Mouse (Mus musculus) gastrocnemius, postnatal 25 days (tissue): Measurements from ENCODE around the gene Cbfa2t2. TPM values are rescaled to one million over a fixed set of nuclear protein-coding genes. Genes with fewer than 3 reads are reported as not detected.

Experiments used
- DNase-seq: peaks from one replicate; pipeline ENCODE4 v3.0.0; 2022
- total RNA-seq, 2 experiments: library from RNA; stranded (reverse); gene quantifications; 1 replicate in 1 of 2; 2 replicates in 1 of 2; pipeline ENCODE4 v1.2.3; 2021

The Cbfa2t2 gene
- total RNA-seq, 2 experiments from 2014 or later: 9.9 to 10.7 TPM

- DNase-seq: peak; percentile 57
Measured at GRCm38 (mm10) chr2:154569071-154569748, 132.9 kb downstream of the Cbfa2t2 start.

DNA sequence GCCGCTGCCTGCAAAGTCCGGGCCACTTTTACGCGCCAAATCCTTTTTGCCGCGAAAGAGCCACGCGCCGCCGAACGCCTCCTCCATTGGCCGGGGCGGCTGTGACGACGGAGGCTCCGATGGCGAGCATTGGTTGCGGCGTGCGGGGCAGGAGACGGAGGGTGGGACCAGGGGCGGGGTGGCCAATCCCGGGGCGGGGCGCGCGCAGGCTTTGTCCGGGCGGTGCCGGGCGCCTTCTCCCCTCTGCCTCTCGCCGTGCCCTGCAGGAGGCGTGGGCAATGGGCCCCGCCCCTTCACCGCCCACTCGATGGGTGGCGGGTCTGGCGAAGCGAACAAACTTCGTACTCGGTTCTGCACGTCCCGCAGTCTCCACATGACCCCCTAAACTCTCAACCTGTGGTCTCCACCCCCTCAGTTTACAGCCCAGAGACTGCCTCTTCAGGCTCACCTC, 133.6 kb downstream of the Cbfa2t2 start, which contains the start of gene E2f1:
TSS of gene E2f1 (minus strand) at position 57 of the 451 bp plus-strand sequence.
- peak; percentile 98 for DNase-seq

DNA sequence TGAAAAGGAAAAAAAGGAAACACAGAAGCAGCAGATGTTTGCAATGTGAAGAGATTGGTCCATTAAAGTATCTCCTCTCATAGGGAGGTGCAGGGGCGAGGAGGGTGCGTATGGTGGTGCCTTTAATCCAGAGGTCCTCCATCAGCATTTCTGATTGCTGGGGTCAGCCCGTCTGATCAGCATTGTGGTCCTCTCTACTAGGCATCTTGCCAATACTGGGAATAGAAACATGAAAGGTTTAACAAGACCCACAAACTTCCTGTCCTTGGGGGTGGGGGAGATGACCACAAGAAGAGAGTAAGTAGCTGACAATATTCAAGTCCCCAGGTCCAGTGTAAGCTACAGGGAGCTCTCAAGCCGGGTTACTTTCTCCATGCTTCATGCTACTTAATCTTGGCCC, 134.4 kb downstream of the Cbfa2t2 start:
- no peak for DNase-seq

- DNase-seq: no peak
Measured at GRCm38 (mm10) chr2:154571266-154571665, 135.0 kb downstream of the Cbfa2t2 start.

GRCm38 (mm10) chr2:154571976-154572375, 135.7 kb downstream of the Cbfa2t2 start:
- DNase-seq: no peak

DNA sequence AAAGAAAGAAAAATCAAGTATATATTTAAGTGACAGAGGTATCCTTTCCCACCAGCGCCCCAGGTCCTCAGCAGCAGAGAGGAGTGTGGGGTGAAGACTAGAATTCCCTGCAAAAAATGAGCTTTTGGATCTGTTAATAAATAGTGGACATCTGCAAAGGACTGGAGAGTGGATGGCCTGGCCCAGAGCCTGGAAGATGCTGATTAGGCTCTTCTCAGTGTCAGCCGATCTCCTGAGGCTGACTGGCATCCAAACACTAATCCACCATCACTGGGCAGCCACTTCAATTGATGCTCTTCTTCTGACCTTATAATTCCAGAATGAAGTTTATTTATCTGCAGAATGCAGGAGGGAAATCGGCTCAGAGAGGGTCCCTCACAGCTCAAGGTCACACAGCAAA, 136.7 kb downstream of the Cbfa2t2 start:
- DNase-seq: no peak

GRCm38 (mm10) chr2:154574271-154574670, 138.0 kb downstream of the Cbfa2t2 start:
- no peak for DNase-seq

GRCm38 (mm10) chr2:154576876-154577743, 140.8 kb downstream of the Cbfa2t2 start:
- no peak for DNase-seq

GRCm38 (mm10) chr2:154577744-154578067, 141.4 kb downstream of the Cbfa2t2 start:
- no peak for DNase-seq

DNA sequence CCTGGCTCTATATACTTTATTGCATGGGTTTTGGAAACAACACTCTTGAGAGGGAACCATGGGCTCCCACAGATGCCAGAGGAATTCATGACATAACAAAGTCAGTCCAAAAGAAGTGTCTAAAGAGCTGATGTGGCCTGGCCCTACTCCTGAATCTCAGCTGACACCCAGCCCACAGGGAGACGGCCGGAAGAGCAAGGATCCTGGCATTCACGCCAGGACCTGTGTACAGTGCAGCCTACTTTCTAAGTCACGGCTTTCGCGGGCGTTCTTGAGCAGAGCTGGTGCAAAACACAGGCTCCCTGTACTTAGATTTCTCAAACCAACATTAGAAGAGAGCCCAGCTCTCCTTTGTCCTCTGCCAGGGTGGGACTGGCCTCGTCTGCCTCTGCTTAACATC, 144.3 kb downstream of the Cbfa2t2 start:
- peak; percentile 64 for DNase-seq

GRCm38 (mm10) chr2:154581421-154581820, 145.1 kb downstream of the Cbfa2t2 start:
- DNase-seq: no peak

DNA sequence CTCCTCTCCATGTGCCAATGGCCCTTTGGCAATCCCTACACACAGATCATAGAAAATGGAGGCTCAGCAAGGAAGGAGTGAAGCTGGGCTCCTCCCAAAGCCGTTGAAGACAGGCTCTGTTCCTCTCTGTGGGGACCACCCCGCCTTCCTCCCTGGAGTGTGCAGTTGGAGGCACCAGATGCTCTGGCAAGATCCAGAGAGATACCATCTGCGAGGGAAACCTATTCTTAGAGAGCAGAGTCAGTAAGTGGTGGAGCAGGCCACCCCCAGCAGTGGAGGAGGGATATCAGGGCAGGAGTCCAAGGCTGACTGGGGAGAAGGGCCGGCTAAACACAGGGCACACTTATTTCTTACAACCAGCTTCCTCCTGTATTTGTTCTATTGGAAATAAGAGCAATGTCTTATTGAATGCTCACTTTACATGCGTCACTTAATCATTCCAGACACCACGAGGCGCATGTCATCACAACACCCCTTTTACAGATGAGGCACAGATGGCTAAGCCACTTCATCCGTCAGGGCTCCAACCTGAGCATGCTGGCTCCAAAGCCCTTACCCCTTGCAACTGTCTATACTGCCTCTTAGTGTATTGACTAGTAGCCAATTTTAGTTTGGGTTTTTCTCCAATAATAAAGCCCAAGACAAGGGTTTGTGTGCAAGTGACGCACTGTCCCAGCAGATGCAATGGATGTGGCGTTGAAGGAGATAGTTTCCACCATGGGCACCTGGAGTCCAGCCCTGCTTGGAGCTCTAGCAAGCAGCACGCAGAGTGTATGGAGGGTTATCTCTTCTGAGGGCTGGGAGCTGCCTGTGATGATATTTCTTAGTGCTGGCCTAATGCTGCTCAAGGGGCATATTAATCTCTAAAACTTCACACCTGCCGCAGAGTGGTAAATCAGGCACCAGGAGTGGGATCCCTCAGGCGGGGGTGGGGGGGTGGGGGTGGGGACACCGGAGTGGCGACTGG, 147.9 kb downstream of the Cbfa2t2 start:
- no peak for DNase-seq

GRCm38 (mm10) chr2:154584931-154585601, 148.8 kb downstream of the Cbfa2t2 start:
- DNase-seq: no peak

DNA sequence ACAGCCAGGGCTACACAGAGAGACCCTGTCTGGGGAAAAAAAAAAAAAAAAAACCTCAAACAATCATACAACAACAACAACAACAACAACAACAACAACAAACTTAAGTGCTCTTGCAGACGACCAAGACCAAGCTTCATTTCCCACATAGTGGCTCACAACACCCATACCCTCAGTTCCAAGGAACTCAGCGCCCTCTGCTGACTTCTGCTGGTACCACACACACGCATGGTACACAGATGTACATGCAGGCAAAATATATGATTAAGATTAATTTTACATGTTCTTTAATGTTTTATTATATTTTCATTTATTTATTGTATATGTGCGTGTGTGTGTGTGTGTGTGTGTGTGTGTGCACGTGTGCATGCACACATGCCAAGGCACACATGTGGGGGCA, 150.1 kb downstream of the Cbfa2t2 start:
- DNase-seq: no peak

Other genes starting within 250 kb of the Cbfa2t2 start
- gene Bpifb1, start 245.7 kb upstream of the Cbfa2t2 start, total RNA-seq: not detected
- not detected for gene Bpifb5, start 212.7 kb upstream of the Cbfa2t2 start, total RNA-seq
- gene Bpifb9a, start 178.6 kb upstream of the Cbfa2t2 start, total RNA-seq: not detected
- not detected for gene Bpifb9b, start 129.3 kb upstream of the Cbfa2t2 start, total RNA-seq
- gene Cdk5rap1, start 63.5 kb upstream of the Cbfa2t2 start, total RNA-seq: 10 to 100 TPM; 11.0 to 12.3 TPM
- 100 to 1,000 TPM; 190 to 200 TPM for gene Snta1, start 28.4 kb upstream of the Cbfa2t2 start, total RNA-seq
- not detected for gene 1700003F12Rik, start 110.6 kb downstream of the Cbfa2t2 start, total RNA-seq
- not detected for gene Actl10, start 115.3 kb downstream of the Cbfa2t2 start, total RNA-seq
- 1 to 10 TPM in 1 of 2 experiments, under 1 TPM in 1; 0.69 to 1.4 TPM for gene Necab3, start 122.4 kb downstream of the Cbfa2t2 start, total RNA-seq
- 1 to 10 TPM in 1 of 2 experiments, under 1 TPM in 1; 0.87 to 1.8 TPM for gene E2f1, start 133.4 kb downstream of the Cbfa2t2 start, total RNA-seq
- 10 to 100 TPM; 12.6 to 14.9 TPM for gene Pxmp4, start 167.2 kb downstream of the Cbfa2t2 start, total RNA-seq
- gene Zfp341, start 176.8 kb downstream of the Cbfa2t2 start, total RNA-seq: 1 to 10 TPM; 2.2 to 2.5 TPM
- not detected for gene 4930519P11Rik, start 177.0 kb downstream of the Cbfa2t2 start, total RNA-seq
- gene Chmp4b, start 215.2 kb downstream of the Cbfa2t2 start, total RNA-seq: 100 to 1,000 TPM; 102 TPM